Mouse (Mus musculus): ENCODE results near the gene Dgki. TPM values are rescaled to one million over a fixed set of nuclear protein-coding genes. Genes with fewer than 3 reads are reported as not detected.
"Not testable (repeated sequence)": the region's sequence is repeated elsewhere in the genome, so short reads cannot be mapped to it uniquely, and the experiment has no call there.

The Dgki gene
- polyA plus RNA-seq, 1 experiment from 2014 or later, result 0.63 TPM

DNA sequence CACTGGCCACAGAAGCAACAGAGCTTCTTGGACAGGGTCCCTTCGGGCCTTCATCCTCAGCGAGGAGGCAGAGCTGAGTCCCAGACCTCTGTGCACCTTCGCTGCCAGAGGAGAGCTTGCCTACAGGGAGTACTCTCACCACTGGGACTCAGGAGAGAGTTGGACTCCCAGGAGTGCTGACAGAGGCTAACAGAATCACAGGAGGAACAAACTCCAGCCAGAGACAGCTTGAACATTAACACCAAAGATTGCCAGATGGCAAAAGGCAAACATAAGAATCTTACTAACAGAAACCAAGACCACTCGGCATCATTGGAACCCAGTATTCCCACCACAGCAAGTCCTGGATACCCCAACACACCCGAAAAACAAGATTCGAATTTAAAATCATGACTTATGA lies 193.7 kb downstream of the Dgki start:
- WGBS, result 85% methylated on average over 6 of the region's 6 CpGs
- not testable (repeated sequence) for H3K36me3 ChIP-seq; H3K9me3 ChIP-seq (replicated peaks); H3K27ac ChIP-seq (replicated peaks); DNase-seq (ENCODE audit: low spot score); H3K4me3 ChIP-seq; H3K27me3 ChIP-seq (ENCODE audit: low read depth, poor library complexity, severe bottlenecking); H3K4me1 ChIP-seq

DNA sequence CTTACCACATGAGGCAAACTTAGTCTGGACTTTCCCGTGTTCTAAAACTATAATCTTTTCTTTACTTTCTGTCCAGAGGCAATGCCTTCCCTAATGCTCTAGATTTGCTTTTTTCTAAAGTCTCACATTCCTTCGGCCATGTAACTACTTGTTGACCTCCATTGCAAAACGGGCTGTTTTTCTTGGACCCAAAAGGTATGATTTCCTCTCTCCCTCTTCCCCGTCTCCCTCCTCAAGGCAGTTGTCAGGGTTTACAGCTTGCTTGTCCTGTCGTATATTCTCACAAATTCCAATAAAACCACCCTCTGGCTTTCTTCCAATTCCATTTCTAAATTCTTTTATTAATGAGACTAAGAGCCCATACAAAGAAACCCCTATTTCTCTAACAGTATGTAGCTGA lies 199.6 kb downstream of the Dgki start:
- peaks cover 3% of the 10 kb centered on the region; the same call in 1 of the 2 replicates for H3K4me1 ChIP-seq
- WGBS, result 92% methylated on average over 5 of the region's 5 CpGs
- H3K27ac ChIP-seq (replicated peaks), result no peak overlapping the region
- no peaks in the 10 kb centered on the region for H3K27me3 ChIP-seq (ENCODE audit: low read depth, poor library complexity, severe bottlenecking)
- H3K9me3 ChIP-seq (replicated peaks), result no peaks in the 10 kb centered on the region
- H3K36me3 ChIP-seq, result no peaks in the 10 kb centered on the region
- DNase-seq (ENCODE audit: low spot score), result no peak
- no peak overlapping the region for H3K4me3 ChIP-seq

GRCm38 (mm10) chr6:37097356-37098155 lies 202.4 kb downstream of the Dgki start:
- Histone ChIP-seq H3K27ac (replicated peaks) (no peak overlapping the region), H3K4me1 (peaks cover 10% of the 10 kb centered on the region), H3K4me3 (no peak overlapping the region), H3K9me3 (replicated peaks) (no peaks in the 10 kb centered on the region), H3K27me3 (ENCODE audit: low read depth, poor library complexity, severe bottlenecking) (no peaks in the 10 kb centered on the region), H3K36me3 (no peaks in the 10 kb centered on the region)
- 50% methylated on average over 18 of the region's 18 CpGs for WGBS
- peak; percentile 81 for DNase-seq (ENCODE audit: low spot score)

GRCm38 (mm10) chr6:37096840-37097305 lies 203.1 kb downstream of the Dgki start:
- Histone ChIP-seq H3K36me3 (no peaks in the 10 kb centered on the region), H3K9me3 (replicated peaks) (no peaks in the 10 kb centered on the region), H3K27me3 (ENCODE audit: low read depth, poor library complexity, severe bottlenecking) (no peaks in the 10 kb centered on the region), H3K27ac (replicated peaks) (no peak overlapping the region), H3K4me3 (no peak overlapping the region), H3K4me1 (peaks cover 10% of the 10 kb centered on the region)
- 73% methylated on average over 12 of the region's 12 CpGs for WGBS
- DNase-seq (ENCODE audit: low spot score), result no peak

DNA sequence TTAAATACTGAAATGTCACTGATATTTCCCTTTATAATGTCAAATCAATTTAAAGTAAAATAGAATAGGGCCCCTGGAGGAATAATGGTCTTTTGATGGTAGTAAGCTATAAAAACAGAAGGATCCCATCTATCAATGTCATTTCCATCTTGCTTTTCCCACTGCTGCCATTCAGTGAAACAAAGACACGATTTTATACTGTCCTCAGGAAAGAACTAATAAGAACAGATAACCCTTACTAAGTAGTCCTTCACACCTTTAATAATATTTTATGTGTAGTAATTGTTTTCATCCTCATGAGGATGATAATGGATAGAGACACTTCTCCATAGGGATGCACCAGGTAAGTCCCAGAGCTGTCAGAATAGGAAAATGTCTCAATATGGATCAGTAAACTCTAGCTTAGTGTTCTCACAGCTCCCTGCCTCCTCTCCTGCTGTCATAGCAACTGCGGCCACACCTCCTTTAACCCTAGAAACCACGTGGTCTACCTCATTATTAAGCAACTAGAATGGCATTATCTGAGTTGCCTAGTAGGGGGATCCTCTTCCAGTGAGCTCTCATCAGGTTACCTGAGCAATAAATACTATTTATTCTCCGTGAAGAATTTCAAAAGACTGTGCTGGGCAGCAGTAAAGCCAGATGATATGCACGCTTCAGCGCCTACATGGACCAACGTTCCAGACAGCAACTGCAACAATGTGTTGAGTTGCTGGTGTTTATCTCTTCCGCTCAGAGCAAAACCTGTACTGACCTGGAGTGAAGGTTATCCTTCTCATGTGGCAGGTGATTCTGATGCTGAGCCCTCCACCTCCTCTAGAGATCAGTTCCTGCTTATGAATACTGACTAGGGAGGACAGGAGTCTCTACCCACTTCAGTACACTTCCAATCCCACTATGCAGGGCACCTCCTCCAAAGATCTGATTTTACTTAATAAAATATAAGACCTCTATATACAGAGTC lies 210.6 kb downstream of the Dgki start:
- H3K4me3 ChIP-seq, result no peak overlapping the region
- H3K27ac ChIP-seq (replicated peaks), result no peak overlapping the region
- peaks cover 15% of the 10 kb centered on the region for H3K4me1 ChIP-seq
- 50% methylated on average over 8 of the region's 8 CpGs for WGBS
- no peaks in the 10 kb centered on the region for H3K27me3 ChIP-seq (ENCODE audit: low read depth, poor library complexity, severe bottlenecking)
- no peak for DNase-seq (ENCODE audit: low spot score)
- H3K36me3 ChIP-seq, result no peaks in the 10 kb centered on the region
- no peaks in the 10 kb centered on the region for H3K9me3 ChIP-seq (replicated peaks)

DNA sequence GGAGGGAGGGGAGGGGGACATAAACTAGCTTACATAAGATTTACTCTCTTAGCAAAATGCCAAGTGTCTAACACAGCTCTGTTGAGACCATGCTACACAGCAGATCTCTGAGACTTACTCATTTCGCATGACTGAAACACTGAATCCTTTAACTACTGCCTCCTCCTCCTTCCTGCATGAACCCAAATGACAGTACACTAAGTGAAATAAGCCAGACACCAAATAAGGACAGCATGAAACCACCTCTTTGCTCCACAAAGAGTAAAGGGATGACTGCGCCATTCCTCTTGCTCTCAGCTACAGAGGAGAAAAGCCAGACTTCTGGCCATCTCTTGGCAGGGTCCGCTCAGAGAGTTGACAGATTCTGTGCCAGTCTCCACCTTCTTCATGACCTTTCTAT lies 217.0 kb downstream of the Dgki start:
- Histone ChIP-seq H3K27ac (replicated peaks) (no peak overlapping the region), H3K4me3 (no peak overlapping the region), H3K9me3 (replicated peaks) (no peaks in the 10 kb centered on the region), H3K36me3 (no peaks in the 10 kb centered on the region), H3K27me3 (ENCODE audit: low read depth, poor library complexity, severe bottlenecking) (no peaks in the 10 kb centered on the region), H3K4me1 (no peaks in the 10 kb centered on the region)
- no peak for DNase-seq (ENCODE audit: low spot score)
- 94% methylated on average over 3 of the region's 3 CpGs for WGBS

DNA sequence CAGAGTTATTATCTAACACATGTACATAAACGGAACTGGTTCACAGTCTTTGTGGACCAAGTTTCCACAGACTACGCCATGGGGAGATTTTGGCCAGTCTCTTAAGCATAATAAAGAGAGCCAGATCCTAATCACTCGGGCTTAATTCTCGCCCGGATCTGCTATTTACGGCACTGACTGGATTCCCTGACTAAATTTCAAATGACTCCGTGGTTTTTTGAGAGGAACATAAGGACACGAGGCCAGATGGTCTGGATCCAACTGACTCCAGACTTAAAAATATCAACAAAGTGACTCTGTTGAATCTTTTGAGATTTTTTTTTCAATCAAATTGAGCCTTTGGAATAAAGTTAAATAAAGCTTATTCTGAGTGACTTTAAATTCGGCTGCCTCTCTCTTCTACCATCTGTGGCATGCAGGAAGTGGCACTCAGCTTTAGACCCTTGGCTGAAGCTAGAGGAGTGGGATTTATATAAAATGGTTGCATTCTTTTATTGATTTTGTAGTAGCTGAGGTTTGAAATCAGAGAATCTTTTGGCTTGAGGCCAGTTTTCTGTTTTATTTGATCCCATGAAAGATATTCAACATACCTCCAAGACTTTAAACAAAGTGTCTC lies 227.5 kb downstream of the Dgki start:
- 85% methylated on average over 9 of the region's 9 CpGs for WGBS
- Histone ChIP-seq H3K9me3 (replicated peaks) (no peaks in the 10 kb centered on the region), H3K4me3 (no peak overlapping the region), H3K36me3 (no peaks in the 10 kb centered on the region), H3K27ac (replicated peaks) (no peak overlapping the region), H3K27me3 (ENCODE audit: low read depth, poor library complexity, severe bottlenecking) (no peaks in the 10 kb centered on the region), H3K4me1 (peaks cover 16% of the 10 kb centered on the region)
- DNase-seq (ENCODE audit: low spot score), result no peak

- Histone ChIP-seq H3K4me1 (peaks cover 20% of the 10 kb centered on the region), H3K27me3 (ENCODE audit: low read depth, poor library complexity, severe bottlenecking) (no peaks in the 10 kb centered on the region), H3K27ac (replicated peaks) (peak overlapping the region; percentile 59; the same call in 1 of the 2 replicates), H3K9me3 (replicated peaks) (no peaks in the 10 kb centered on the region), H3K36me3 (no peaks in the 10 kb centered on the region), H3K4me3 (no peak overlapping the region)
- 79% methylated on average over 14 of the region's 14 CpGs for WGBS
- DNase-seq (ENCODE audit: low spot score), result no peak
Observed at GRCm38 (mm10) chr6:37069836-37070600, 230.0 kb downstream of the Dgki start.

- no peak for DNase-seq (ENCODE audit: low spot score)
- Histone ChIP-seq H3K27ac (replicated peaks) (no peak overlapping the region), H3K9me3 (replicated peaks) (no peaks in the 10 kb centered on the region), H3K4me1 (peaks cover 27% of the 10 kb centered on the region), H3K27me3 (ENCODE audit: low read depth, poor library complexity, severe bottlenecking) (no peaks in the 10 kb centered on the region), H3K36me3 (no peaks in the 10 kb centered on the region), H3K4me3 (no peak overlapping the region)
- WGBS, result 96% methylated on average over 6 of the region's 6 CpGs
Observed at GRCm38 (mm10) chr6:37068737-37069136, 231.2 kb downstream of the Dgki start.

DNA sequence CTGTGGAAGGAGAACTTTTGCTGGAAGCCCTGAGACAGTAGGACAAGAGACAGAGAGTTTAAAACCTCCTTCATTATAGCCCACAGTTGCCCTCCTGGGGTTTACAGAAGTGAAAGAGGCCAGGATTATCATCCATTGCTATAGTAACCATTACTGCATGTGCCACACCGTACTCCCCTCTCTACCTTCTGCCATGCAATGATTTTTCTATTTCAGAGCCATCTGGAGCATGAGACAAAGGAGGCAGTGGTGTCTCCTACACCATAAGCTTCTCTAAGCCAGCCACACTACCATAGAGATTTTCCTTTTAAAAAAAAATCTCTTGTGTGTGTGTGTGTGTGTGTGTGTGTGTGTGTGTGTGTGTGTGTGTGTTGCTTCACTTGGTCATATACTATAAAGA lies 232.6 kb downstream of the Dgki start:
- H3K36me3 ChIP-seq, result no peaks in the 10 kb centered on the region
- no peak overlapping the region for H3K4me3 ChIP-seq
- peaks cover 30% of the 10 kb centered on the region for H3K4me1 ChIP-seq
- no peaks in the 10 kb centered on the region for H3K27me3 ChIP-seq (ENCODE audit: low read depth, poor library complexity, severe bottlenecking)
- no peak overlapping the region for H3K27ac ChIP-seq (replicated peaks)
- no peaks in the 10 kb centered on the region for H3K9me3 ChIP-seq (replicated peaks)
- 74% methylated on average over 1 of the region's 1 CpGs for WGBS
- no peak for DNase-seq (ENCODE audit: low spot score)

DNA sequence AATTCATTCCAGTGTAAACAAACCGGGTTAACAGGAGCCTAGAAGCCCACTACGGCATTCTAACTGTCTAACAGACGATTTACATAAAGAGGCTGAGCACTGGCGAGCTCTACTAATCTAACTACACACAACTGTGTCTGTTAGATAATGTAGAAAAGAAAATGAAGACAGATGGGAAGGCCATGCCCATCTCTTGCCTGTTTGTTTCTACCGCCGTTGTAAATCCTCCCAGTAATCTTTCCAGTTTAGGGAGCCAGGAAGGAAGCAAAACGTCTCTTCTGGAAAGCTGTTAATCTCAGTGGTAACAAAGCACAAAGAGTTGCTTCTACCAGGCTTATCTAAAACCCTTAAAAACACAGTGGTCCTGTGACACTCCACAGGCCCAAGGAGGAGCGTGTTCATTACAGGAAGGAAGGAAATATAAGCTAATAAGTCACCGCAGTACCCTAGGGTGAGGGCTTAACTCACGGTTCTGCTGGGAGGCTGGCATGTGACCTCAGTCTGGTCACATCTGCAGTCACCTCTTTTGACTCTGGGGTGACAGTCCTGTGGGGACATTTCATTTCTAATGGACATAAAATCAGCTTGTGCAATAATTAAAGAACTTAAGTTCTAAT lies 235.7 kb downstream of the Dgki start:
- Histone ChIP-seq H3K27ac (replicated peaks) (0 out of 2 replicates have a peak overlapping the region, but pooled peaks have one; percentile 9), H3K4me3 (no peak overlapping the region), H3K9me3 (replicated peaks) (no peaks in the 10 kb centered on the region), H3K27me3 (ENCODE audit: low read depth, poor library complexity, severe bottlenecking) (no peaks in the 10 kb centered on the region), H3K4me1 (peaks cover 17% of the 10 kb centered on the region), H3K36me3 (no peaks in the 10 kb centered on the region)
- DNase-seq (ENCODE audit: low spot score), result no peak
- 63% methylated on average over 10 of the region's 10 CpGs for WGBS

Data from midbrain, embryonic 10.5 days (tissue).